Mouse (Mus musculus) ovary, postnatal 10 days (tissue): ENCODE measurements around the gene Upk3a.

Experiments used
- DNase-seq: peaks from one replicate; pipeline ENCODE4 v3.0.0; 2022; ENCODE audit warnings: low spot score

The Upk3a gene

GRCm38 (mm10) chr15:85016951-85017664 lies at the start of gene Upk3a:
Gene Upk3a, plus strand, starts transcription at chr15:85017141.
- DNase-seq: no peak

- no peak for DNase-seq
These were observed 48.4 kb upstream of the Upk3a start for GRCm38 (mm10) chr15:84968534-84968933.

- DNase-seq: no peak
These were observed 43.9 kb upstream of the Upk3a start for GRCm38 (mm10) chr15:84972860-84973543.

GRCm38 (mm10) chr15:84973544-84973871 lies 43.4 kb upstream of the Upk3a start:
- DNase-seq: no peak

- DNase-seq: no peak
These were observed 41.2 kb upstream of the Upk3a start for GRCm38 (mm10) chr15:84975729-84976128.

- DNase-seq: no peak
These were observed 35.2 kb upstream of the Upk3a start for GRCm38 (mm10) chr15:84981609-84982313.

- no peak for DNase-seq
These were observed 34.1 kb upstream of the Upk3a start for GRCm38 (mm10) chr15:84982888-84983287.

GRCm38 (mm10) chr15:84983721-84984120 lies 33.2 kb upstream of the Upk3a start:
- DNase-seq: no peak

- DNase-seq: no peak
These were observed 31.3 kb upstream of the Upk3a start for GRCm38 (mm10) chr15:84985516-84986160.

- no peak for DNase-seq
These were observed 30.5 kb upstream of the Upk3a start for GRCm38 (mm10) chr15:84986171-84987019.

- no peak for DNase-seq
These were observed 29.7 kb upstream of the Upk3a start for GRCm38 (mm10) chr15:84987020-84987815.

- DNase-seq: peak; percentile 62
These were observed 28.8 kb upstream of the Upk3a start, which contains the start of gene 5031439G07Rik for GRCm38 (mm10) chr15:84987874-84988825. Gene 5031439G07Rik, minus strand, starts transcription at chr15:84988551.

GRCm38 (mm10) chr15:84989098-84989497 lies 27.8 kb upstream of the Upk3a start:
- no peak for DNase-seq

- no peak for DNase-seq
These were observed 27.2 kb upstream of the Upk3a start for GRCm38 (mm10) chr15:84989771-84990170.

- no peak for DNase-seq
These were observed 22.4 kb upstream of the Upk3a start for GRCm38 (mm10) chr15:84994498-84994897.

- no peak for DNase-seq
These were observed 21.9 kb upstream of the Upk3a start for GRCm38 (mm10) chr15:84995041-84995440.

GRCm38 (mm10) chr15:84995967-84996366 lies 21.0 kb upstream of the Upk3a start:
- no peak for DNase-seq

- no peak for DNase-seq
These were observed 19.0 kb upstream of the Upk3a start for GRCm38 (mm10) chr15:84997768-84998454.

GRCm38 (mm10) chr15:84999911-85000310 lies 17.0 kb upstream of the Upk3a start:
- no peak for DNase-seq
